Mouse (Mus musculus) common myeloid progenitor, adult 5-6 weeks (primary cell): ENCODE results near the gene Ccn6. TPM values are rescaled to one million over a fixed set of nuclear protein-coding genes. Genes with fewer than 3 reads are reported as not detected.

Experiments
- total RNA-seq: library from RNA; stranded (forward); fragments of 200-1000, 187-1606 nt; gene quantifications from 2 replicates; pipeline ENCODE4 v1.2.3, GENCODE M21; 2017

The Ccn6 gene
- total RNA-seq, 1 experiment from 2014 or later: not detected

Other genes starting within 250 kb of the Ccn6 start
- not detected in 2 replicates for gene Lama4, start 198.3 kb downstream of the Ccn6 start, total RNA-seq
- gene Fam229b, start 29.9 kb downstream of the Ccn6 start, total RNA-seq: 1.5 TPM in 1 of 2 replicates, not detected in the other
- gene Tube1, start 29.8 kb downstream of the Ccn6 start, total RNA-seq: 16.3 and 20.3 TPM in 2 replicates
- gene Fyn, start 205.1 kb upstream of the Ccn6 start, total RNA-seq: 29.0 and 37.6 TPM in 2 replicates